Mouse (Mus musculus) liver, embryonic 13.5 days (tissue): ENCODE measurements around the gene Pdlim7. TPM values are rescaled to one million over a fixed set of nuclear protein-coding genes. Genes with fewer than 3 reads are reported as not detected.

Source experiments
- ATAC-seq: fragments of 200-750 bp; cut with Nextera tagmentation; 2 replicates; pipeline ENCODE4 v1.8.0; 2017; ENCODE audit warnings: low read depth, mild to moderate bottlenecking, moderate number of reproducible peaks, moderate library complexity
- DNase-seq: peaks from one replicate; pipeline ENCODE4 v3.0.0; 2022
- H3K27ac ChIP-seq: fragments of 300-500 bp; sonication (generic); 2 replicates; pipeline ENCODE4 v1.5.1; 2015; ENCODE audit warnings: moderate library complexity, mild to moderate bottlenecking, inconsistent platforms
- H3K27me3 ChIP-seq: fragments of 300-500 bp; sonication (generic); 2 replicates; pipeline ENCODE4 v1.6.1; 2015; ENCODE audit warnings: mild to moderate bottlenecking, inconsistent platforms
- H3K36me3 ChIP-seq: fragments of 300-500 bp; sonication (generic); 2 replicates; pipeline ENCODE4 v1.6.1; 2015; ENCODE audit warnings: mild to moderate bottlenecking, inconsistent platforms
- H3K4me1 ChIP-seq: fragments of 300-500 bp; sonication (generic); replicated peaks from 2 replicates; pipeline ENCODE4 v1.6.1; 2015; ENCODE audit warnings: inconsistent platforms
- H3K4me2 ChIP-seq: fragments of 300-500 bp; sonication (generic); 2 replicates; pipeline ENCODE4 v1.6.1; 2015; ENCODE audit warnings: inconsistent platforms, mild to moderate bottlenecking, moderate library complexity
- H3K4me3 ChIP-seq: fragments of 300-500 bp; sonication (generic); replicated peaks from 2 replicates; pipeline ENCODE4 v1.5.1; 2015; ENCODE audit warnings: mild to moderate bottlenecking, inconsistent platforms
- H3K9ac ChIP-seq: fragments of 300-500 bp; sonication (generic); 2 replicates; pipeline ENCODE4 v1.6.1; 2015; ENCODE audit warnings: mild to moderate bottlenecking, inconsistent platforms
- H3K9me3 ChIP-seq: fragments of 300-500 bp; sonication (generic); replicated peaks from 2 replicates; pipeline ENCODE4 v1.6.1; 2016; ENCODE audit warnings: inconsistent platforms
- WGBS: fragments of 180-500 bp; shearing (Covaris S2); methylation state at CpG from one replicate; pipeline ENCODE4 v1.1.7; 2015; ENCODE audit not compliant: insufficient replicate concordance; 5-methylcytosine and 5-hydroxymethylcytosine counted together
- polyA plus RNA-seq: library from polyadenylated mRNA; unstranded; fragments of >200 nt; fragmentation: Nextera tagmentation; extraction: Ambion mirVana; gene quantifications from 2 replicates; pipeline ENCODE4 v1.2.1, GENCODE M21; 2015

Pdlim7 gene
- polyA plus RNA-seq, 1 experiment from 2014 or later, result 28.8 TPM

DNA sequence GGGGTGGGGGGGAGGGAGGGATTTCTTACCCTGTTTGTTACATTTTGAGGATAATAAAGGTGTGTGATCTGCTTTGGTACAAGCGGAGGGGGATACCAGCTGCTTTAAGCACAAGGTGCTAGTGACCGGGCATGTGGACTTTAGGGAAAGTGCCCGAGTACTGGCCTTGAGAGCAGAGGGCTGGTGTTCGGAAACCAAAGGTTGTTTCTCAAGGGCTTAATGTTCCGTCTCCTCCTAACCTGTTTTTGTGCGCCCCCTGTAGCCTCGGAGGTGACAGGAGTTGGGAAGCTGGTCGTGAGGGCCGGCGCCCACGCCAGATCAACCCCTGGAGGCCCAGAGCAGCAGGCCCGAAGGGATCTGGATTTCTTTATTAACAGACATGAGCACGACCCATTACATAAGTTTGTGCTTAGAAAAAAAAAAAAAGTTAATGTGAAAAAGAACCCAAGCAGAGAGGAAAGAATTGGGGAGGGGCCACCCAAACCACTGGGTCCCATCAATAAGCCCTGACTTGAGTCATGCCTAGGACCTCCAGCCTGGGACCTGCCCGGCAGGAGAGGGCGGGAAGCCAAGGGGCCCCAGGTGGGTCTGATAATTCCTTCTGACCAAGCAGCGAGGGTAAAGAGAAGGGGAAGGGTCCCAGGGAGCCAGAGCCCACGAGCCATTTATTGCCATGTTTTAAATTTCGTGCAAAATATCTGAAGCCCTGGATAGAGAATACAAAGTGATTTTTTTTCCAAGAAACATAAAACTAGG lies 40.2 kb downstream of the Pdlim7 start:
- peaks cover 29% of the 10 kb centered on the region for H3K4me1 ChIP-seq
- ATAC-seq (no peak), DNase-seq (no peak)
- 23% methylated on average over 18 of the region's 18 CpGs for WGBS
- H3K4me3 ChIP-seq, result peak overlapping the region; percentile 63
- H3K9ac ChIP-seq, result peak overlapping the region; percentile 59; the same call in 1 of the 2 replicates
- H3K27me3 ChIP-seq, result peaks cover 85% of the 10 kb centered on the region
- H3K9me3 ChIP-seq, result no peaks in the 10 kb centered on the region
- H3K27ac ChIP-seq, result no peak overlapping the region
- H3K4me2 ChIP-seq, result peak overlapping the region; percentile 89
- H3K36me3 ChIP-seq, result no peaks in the 10 kb centered on the region

DNA sequence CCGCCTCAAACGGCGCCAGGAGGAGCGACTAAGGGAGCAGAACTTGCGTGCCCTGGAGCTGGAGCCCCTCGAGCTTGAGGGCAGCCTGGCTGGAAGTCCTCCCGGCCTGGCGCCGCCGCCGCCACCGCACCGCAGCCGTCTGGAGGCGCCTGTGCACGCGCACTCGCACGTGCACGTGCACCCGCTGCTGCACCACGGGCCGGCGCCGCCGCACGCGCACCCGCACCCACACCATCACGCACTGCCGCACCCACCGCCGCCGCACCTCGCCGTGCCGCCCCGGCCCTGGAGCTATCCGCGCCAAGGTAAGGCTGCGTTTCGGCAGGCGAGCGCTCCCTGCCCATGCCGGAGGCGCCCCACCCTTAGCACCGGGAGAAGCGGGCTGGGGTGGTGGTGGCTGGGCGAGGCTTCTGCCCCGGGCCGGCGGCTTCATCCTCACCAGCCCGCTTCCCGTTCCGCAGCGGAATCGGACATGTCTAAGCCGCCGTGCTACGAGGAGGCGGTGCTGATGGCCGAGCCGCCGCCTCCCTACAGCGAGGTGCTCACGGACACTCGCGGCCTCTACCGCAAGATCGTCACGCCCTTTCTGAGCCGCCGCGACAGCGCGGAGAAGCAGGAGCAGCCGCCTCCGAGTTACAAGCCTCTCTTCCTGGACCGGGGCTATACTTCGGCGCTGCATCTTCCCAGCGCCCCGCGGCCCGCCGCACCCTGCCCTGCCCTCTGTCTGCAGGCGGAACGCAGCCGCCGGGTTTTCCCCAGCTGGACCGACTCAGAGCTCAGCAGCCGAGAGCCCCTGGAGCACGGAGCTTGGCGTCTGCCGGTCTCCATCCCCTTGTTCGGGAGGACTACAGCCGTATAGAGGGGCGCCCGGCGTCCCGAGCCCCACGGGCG lies 41.1 kb downstream of the Pdlim7 start:
- no peak for DNase-seq
- Histone ChIP-seq H3K27me3 (peaks cover 94% of the 10 kb centered on the region), H3K4me1 (peaks cover 29% of the 10 kb centered on the region), H3K4me2 (peak overlapping the region; percentile 89), H3K9me3 (no peaks in the 10 kb centered on the region), H3K36me3 (no peaks in the 10 kb centered on the region), H3K4me3 (peak overlapping the region; percentile 63), H3K9ac (peak overlapping the region; percentile 59), H3K27ac (no peak overlapping the region)
- peak; percentile 46; the same call in 1 of the 2 replicates for ATAC-seq
- under 1% methylated on average over 100 of the region's 103 CpGs for WGBS

DNA sequence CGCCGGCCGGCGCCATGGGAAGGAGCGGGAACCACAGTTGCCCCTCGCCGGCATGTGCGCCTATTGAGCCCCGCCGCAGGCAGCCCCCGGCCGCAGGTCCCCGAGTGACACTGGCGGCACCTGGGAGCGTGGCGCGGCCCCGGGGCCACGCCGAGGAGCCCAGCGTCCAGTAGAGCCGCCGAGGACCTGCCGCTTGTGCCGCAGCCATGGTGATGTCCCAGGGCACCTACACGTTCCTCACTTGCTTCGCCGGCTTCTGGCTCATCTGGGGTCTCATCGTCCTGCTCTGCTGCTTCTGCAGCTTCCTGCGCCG lies 41.7 kb downstream of the Pdlim7 start:
- no peaks in the 10 kb centered on the region for H3K36me3 ChIP-seq
- DNase-seq (no peak), ATAC-seq (no peak)
- H3K27ac ChIP-seq, result no peak overlapping the region
- peak overlapping the region; percentile 89 for H3K4me2 ChIP-seq
- under 1% methylated on average over 31 of the region's 31 CpGs for WGBS
- peak overlapping the region; percentile 63 for H3K4me3 ChIP-seq
- H3K9ac ChIP-seq, result peak overlapping the region; percentile 59
- H3K4me1 ChIP-seq, result peaks cover 29% of the 10 kb centered on the region
- no peaks in the 10 kb centered on the region for H3K9me3 ChIP-seq
- peaks cover 97% of the 10 kb centered on the region for H3K27me3 ChIP-seq

DNA sequence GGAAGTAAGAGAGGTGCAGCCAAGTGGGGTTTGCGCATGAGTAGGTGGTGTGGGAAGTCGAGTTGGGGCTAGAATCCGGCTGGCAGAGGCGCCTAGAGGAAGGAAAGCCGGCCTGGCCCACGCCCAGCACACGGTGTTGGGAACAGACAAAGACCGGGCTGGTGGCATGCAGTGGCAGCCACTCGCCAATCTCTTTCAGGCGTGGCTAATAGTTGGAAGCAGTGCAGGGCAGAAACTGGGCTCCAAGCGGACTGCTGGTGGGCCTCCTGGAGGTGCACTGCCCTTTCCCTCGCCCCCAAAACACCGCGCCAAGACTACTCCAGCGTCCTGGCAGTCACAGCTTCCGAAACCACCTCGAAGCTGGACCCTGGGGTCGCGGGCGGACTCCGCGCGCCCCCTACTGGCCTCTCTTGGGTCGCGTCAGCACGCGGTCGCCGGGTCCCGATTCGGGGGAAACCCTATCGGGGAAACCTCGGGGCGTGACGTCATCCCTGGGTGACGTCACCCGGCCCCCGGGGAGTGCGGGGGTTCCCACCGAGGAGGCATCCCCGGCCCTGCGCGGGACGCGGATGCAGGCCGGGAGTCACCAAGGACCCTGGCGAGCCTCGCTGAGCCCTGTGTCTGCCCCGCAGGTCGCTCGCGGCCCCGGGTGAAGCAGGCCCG lies 42.2 kb downstream of the Pdlim7 start:
- ATAC-seq, result peak; percentile 49
- WGBS, result 1% methylated on average over 54 of the region's 54 CpGs
- H3K27me3 ChIP-seq, result peaks cover 99% of the 10 kb centered on the region
- no peak overlapping the region for H3K27ac ChIP-seq
- no peaks in the 10 kb centered on the region for H3K9me3 ChIP-seq
- peak overlapping the region; percentile 59 for H3K9ac ChIP-seq
- H3K4me1 ChIP-seq, result peaks cover 29% of the 10 kb centered on the region
- H3K4me3 ChIP-seq, result peak overlapping the region; percentile 63
- H3K36me3 ChIP-seq, result no peaks in the 10 kb centered on the region
- peak overlapping the region; percentile 89 for H3K4me2 ChIP-seq
- peak; percentile 64 for DNase-seq

DNA sequence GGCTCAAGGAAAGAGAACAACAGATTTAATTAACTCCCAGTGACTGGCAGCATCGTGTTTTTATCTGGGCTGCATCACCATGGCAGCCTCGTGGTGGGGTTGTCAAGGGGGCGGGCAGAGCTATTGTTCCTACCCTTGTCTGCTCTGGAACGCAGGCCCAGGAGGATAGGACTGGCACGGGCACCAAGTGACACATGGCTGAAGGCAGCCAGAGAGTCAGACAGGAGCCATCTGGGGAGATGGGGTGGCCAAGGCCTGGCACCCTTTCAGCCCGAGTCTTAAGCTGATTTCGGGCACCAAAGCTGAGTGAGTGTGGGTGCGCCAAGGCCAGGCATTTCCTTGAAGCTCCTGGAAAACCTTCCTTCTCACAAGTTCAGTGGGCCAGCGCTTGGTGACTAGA lies 43.1 kb downstream of the Pdlim7 start:
- H3K9me3 ChIP-seq, result no peaks in the 10 kb centered on the region
- no peak overlapping the region for H3K27ac ChIP-seq
- H3K4me1 ChIP-seq, result peaks cover 33% of the 10 kb centered on the region
- no peaks in the 10 kb centered on the region for H3K36me3 ChIP-seq
- H3K9ac ChIP-seq, result no peak overlapping the region
- 58% methylated on average over 9 of the region's 9 CpGs for WGBS
- no peak overlapping the region for H3K4me2 ChIP-seq
- DNase-seq, result no peak
- H3K27me3 ChIP-seq, result peaks cover 100% of the 10 kb centered on the region
- ATAC-seq, result no peak
- H3K4me3 ChIP-seq, result no peak overlapping the region

DNA sequence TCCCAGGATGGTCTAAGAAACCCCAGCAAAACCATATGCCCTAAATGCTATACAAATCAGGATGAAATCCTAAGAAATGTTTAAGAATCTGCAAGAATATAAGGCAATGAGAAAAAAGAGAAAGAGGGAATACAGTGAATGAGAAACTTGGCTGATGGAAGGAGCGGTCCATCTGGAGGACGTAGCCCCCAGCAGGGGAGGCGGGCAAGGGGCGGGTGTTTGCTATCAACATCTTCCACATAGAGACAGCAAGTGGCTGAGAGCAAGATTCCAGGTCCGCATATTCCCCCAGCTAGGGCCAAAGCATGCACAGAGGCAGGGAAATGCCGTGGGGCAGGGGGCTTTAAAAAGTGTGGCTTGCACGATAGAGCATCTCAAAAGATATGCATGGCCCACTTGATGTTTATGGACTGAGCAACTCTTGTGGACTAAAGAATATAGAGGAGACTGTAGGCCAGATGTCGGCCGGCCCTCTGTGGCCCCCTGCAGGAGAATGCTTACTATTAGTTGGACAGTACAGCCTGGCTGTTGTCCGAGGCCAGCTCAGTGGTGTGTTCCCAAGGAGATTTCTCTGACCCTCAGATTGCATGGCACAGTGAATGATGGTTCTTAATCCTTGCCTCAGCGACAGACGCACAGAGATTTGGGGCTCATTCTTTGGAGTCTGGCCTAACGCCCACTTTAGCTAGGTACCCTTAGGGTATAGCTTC lies 44.5 kb downstream of the Pdlim7 start:
- H3K9me3 ChIP-seq, result no peaks in the 10 kb centered on the region
- ATAC-seq (no peak), DNase-seq (no peak)
- H3K36me3 ChIP-seq, result no peaks in the 10 kb centered on the region
- peaks cover 100% of the 10 kb centered on the region for H3K27me3 ChIP-seq
- H3K4me3 ChIP-seq, result no peak overlapping the region
- no peak overlapping the region for H3K27ac ChIP-seq
- 45% methylated on average over 13 of the region's 13 CpGs for WGBS
- no peak overlapping the region for H3K4me2 ChIP-seq
- no peak overlapping the region for H3K9ac ChIP-seq
- H3K4me1 ChIP-seq, result peaks cover 46% of the 10 kb centered on the region

DNA sequence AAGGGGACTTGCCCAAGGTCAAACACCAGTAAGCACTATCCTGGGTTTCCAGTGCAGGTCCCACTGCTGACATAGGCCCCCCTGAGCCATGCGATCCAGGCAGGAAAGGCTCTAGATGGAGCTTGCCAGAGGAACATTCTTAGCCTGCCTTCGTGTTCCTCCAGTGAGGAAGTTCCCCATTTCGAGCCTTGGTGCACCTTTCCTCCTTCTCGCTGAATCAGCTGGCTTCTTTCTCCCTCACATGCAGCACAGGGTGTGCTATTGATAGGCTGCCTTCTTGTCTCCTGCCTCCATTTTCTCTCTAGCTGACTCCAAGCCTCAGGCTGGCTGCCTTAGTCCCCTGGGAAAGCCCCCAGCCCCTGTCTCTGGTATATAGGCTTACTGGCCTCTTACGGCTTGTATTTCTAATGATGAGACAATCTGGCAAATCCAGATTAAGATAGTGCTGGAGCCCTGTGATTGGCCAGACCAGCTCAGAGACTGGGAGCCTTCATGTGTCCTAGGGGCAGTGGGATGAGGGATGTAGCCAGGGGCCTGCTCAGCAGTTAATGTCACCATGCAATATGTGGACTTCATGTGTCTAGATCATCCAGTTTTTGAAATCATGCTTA lies 47.5 kb downstream of the Pdlim7 start:
- 37% methylated on average over 5 of the region's 5 CpGs for WGBS
- peaks cover 28% of the 10 kb centered on the region for H3K4me1 ChIP-seq
- no peak overlapping the region for H3K9ac ChIP-seq
- no peak overlapping the region for H3K4me2 ChIP-seq
- DNase-seq (no peak), ATAC-seq (no peak)
- H3K27ac ChIP-seq, result no peak overlapping the region
- H3K36me3 ChIP-seq, result peaks cover 13% of the 10 kb centered on the region
- no peaks in the 10 kb centered on the region for H3K9me3 ChIP-seq
- H3K27me3 ChIP-seq, result peaks cover 87% of the 10 kb centered on the region
- no peak overlapping the region for H3K4me3 ChIP-seq

DNA sequence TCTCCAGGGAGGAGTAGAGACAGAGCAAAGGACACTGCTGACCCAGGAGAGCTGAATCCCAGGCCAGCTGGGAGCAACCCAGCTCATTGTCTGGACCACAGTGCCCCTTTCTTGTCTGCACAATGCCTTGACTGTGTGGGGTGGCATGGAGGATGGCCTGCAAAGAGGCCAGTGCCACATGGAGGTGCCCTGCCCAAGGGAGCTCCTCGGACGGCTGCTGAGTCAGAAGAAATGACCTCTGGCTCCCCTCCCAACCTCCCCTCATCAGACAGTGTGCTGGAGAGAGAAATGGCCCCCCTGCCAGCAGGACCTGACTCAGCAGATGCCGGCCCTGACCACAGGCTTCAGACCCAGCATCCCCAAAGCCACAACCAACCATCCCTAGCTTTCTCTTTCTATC lies 48.3 kb downstream of the Pdlim7 start:
- Histone ChIP-seq H3K27me3 (peaks cover 80% of the 10 kb centered on the region), H3K4me3 (no peak overlapping the region)

DNA sequence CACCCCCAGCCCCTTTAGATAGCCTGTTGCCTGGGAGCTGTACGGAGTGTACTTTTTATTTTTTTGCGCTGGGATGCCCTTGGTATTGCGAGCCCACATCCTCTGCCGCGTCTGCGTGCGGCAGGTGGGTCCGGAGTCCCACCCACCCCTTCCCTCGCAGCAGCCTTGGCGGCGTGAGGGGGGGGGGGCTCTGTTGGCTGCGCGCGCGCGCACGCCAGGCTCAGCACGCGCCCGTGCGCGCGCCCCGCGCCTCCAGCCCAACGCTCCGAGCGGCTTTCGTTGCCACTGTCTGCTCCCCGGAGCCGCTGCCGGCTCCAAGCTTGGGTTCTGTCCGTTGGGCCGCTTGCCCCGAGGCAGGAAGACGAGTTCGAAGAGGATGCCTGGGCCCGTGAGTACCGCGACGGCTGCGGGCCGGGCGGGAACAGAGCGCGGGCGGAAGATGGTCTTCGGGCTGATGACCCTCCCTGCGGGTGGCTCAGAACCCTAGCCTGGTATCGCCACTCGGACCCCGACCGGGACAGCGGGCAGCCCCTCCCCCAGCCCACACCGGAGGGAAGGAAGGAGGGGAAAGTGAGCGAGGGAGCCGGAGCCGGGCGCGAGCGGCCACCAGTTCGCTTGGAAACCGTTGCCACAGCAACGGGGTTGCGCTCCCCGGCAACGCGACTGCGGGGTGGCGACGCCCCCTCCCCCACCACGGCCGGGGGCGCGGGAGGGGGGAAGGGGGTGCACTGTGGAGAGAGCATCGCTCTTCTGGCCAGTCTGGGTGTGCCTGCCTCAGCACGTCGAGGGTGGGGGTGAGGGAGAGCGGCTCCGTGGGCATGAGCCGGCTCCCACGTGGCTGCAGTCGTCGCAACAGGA lies 49.2 kb downstream of the Pdlim7 start, which contains the start of gene Prr7:
TSS of gene Prr7 (plus strand) at position 241 of the 858 bp plus-strand sequence.
- peak within 1 kb of the TSS; percentile 52 for H3K9ac ChIP-seq
- ATAC-seq (no peak), DNase-seq (no peak)
- peak within 1 kb of the TSS; percentile 55 for H3K4me3 ChIP-seq
- peaks cover 71% of the 10 kb centered on the region for H3K27me3 ChIP-seq
- no peaks in the 10 kb centered on the region for H3K9me3 ChIP-seq
- peaks cover 25% of the 10 kb centered on the region for H3K4me1 ChIP-seq
- peaks cover 30% of the 10 kb centered on the region for H3K36me3 ChIP-seq
- no peak within 1 kb of the TSS; the same call in 1 of the 2 replicates for H3K27ac ChIP-seq
- H3K4me2 ChIP-seq, result peak within 1 kb of the TSS; percentile 75
- WGBS, result 2% methylated on average over 76 of the region's 84 CpGs

More for the DNA sequence above, 48.3 kb downstream of the Pdlim7 start:
- 13% methylated on average over 3 of the region's 3 CpGs for WGBS
- no peak for ATAC-seq
- peaks cover 25% of the 10 kb centered on the region for H3K4me1 ChIP-seq
- no peak overlapping the region for H3K4me2 ChIP-seq
- H3K9ac ChIP-seq, result no peak overlapping the region
- H3K27ac ChIP-seq, result no peak overlapping the region
- H3K36me3 ChIP-seq, result peaks cover 20% of the 10 kb centered on the region
- no peak for DNase-seq
- H3K9me3 ChIP-seq, result no peaks in the 10 kb centered on the region
